Mouse (Mus musculus) lung, postnatal 36 days (tissue): ENCODE data around the gene Zswim1.
A peak's percentile ranks its signal among the peaks of the same experiment; 100 is the strongest.

Experiments used
- DNase-seq: peaks from one replicate; pipeline ENCODE4 v3.0.0; 2022; ENCODE audit warnings: mixed read lengths

Gene Zswim1

DNA sequence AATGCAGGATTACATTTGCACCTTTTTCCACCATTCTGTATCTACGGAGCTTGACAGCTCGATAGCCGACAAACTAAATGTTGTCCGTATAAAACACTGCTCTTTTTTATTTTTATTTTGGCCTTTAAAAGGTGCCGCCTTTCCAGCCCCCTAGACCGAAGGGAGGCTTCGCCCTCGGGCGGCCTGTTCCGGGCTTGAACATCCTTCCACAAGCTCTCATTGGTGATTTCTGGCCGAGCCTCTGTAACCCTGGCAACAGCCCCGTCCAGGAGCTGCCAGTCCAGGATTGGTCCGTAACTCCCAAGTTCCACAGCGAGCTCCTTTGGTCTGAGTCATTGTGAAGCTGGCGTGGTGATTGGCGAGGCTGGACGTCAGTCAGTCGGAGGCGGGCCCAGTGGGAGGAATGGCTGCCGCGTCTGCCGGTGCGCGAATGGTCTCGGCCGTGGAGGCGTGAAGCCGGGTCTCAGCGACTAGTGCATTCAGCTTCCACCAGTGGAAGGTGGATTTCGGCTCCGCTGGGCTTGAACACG is at the start of gene Zswim1:
Zswim1 (plus strand) TSS at position 51 of the 530 bp plus-strand sequence.
- peak; percentile 100 for DNase-seq

DNA sequence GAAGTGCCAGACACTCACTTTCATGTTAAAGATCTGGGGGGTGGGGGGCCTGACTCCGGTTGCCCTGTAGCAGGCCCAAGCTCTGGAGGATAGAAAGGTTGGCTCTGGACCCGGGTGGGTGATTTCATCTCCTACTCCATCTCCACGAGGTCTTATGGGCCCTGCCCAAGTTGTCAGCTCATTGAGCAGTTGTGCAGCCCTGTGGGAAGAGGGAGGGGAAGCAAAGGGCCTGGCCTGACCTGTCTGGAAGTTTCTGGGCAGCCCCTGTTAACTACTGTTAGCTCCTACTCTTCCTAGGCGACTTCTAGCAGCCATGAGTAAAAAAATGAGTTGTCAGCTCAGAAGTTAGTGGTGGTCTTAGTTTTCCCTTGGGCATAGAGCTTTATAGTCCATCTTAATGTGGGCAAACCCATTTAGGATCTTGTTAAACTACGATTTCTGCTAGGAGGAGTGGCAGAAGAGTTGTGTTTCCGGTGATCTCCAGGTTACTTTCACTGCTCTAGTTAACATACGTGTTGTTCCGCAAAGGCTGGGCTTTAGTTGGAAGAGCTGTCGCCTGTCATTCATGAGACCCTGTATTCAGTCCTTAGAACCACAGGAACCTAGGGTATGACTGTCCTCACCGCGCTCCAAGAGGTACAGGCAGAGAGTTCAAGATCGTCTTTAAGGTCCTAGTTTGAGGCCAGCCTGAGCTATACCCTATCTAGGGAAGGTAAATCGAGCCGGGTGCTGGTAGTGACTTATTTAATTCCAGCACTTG is 49.1 kb upstream of the Zswim1 start:
- DNase-seq = no peak

DNA sequence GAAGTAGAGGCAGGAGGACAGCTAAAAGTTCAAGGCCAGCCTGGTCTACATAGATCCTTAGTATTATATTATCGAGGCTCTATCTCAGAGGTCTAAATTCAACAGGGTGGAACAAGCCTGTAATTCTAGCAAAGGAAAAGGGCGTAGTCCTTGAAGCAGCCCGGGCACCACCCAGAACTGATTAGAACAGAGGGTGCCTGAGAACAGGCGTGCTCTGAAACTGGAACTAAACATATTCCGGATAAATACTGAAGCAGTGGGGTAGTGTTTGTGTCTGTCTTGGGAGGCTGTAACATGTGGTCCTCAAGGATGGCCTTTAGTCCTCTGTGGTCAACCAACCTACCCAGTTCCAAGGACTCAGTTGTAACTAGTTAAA is 48.5 kb upstream of the Zswim1 start:
- peak; percentile 54 for DNase-seq

DNA sequence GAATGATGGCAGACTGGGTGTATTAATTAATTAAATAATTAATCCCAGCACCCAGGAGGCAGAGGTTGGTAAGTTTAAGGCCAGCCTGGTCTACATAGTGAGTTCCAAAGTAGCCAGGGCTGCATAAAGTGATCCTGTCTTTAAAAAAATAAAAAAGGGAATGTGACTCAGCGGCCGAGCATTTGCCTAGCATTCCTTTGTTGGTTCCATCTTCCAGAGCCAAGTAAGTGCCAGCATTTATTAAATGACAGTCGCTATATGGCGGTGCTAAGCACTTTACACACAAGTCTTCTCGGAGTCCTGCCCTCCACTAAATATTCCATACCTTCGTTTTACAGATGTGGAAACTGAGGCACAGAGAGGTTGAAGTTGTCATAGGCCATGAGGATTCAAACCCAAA is 46.4 kb upstream of the Zswim1 start:
- no peak for DNase-seq

DNA sequence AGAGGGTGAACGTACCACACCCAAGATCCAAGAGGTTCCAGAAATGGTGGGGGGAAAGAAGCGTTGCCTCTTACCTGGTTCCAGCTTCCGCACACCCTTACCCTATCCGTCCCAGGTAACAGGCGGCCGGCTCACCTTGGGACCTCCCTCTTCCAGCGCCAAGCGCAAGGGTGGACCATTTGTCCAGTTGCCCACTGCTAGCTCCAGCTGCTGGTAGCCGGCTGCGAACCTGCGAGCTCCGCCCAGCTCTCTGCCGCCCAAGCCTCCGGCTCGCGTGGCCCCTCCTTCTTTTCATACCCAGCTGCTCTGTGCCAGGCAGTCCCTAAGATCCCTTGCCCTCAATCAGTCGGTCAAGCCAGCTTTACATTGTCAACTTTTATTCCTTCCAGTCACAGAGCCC is 45.7 kb upstream of the Zswim1 start:
- DNase-seq = no peak

DNA sequence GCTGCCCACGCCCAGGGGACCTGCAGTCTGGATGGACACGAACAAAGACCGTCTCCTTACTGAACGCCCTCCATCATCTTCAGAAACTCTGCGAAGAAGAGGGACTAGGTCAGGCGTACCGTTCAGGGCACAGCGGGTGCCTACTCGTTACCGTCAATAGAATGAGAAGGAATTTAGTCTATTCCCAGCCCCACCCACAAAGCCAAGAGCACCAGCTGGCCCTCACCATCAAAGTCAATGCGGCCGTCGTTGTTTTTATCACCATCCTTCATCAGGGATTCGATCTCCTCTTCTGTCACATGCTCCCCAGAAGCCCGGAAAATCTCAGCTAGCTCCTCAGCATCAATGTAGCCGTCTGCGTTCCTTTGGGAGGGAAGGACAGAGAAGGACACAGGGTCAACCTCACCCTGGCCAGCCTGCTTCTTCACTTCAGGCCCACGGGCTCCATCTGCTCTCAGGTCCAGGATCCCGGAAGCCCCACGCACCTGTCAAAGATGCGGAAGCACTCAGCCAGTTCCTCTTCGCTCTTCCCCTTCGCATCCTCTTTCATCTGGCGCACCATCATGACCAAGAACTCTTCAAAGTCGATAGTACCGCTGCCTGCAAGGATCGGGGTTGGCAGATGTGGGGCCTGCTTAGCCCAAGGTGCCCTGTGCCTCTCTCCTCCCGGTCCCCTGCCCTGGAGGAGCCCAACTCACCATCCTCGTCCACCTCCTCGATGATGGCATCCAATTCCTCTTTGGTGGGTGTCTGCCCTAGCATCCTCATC is 45.1 kb upstream of the Zswim1 start:
- no peak for DNase-seq

DNA sequence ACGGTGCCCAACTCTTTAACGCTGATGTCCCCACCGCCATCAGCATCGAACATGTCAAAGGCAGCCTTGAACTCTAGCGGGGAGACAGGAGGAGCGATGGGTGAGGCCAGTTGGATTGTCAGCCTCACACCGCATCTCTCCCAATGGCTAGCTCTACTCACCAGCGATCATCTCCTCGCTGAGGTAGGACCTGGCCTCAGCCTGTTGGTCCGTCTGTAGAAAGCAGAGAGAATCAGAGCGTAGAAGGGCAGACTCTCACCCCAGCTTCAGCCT is 44.5 kb upstream of the Zswim1 start:
- DNase-seq = no peak

DNA sequence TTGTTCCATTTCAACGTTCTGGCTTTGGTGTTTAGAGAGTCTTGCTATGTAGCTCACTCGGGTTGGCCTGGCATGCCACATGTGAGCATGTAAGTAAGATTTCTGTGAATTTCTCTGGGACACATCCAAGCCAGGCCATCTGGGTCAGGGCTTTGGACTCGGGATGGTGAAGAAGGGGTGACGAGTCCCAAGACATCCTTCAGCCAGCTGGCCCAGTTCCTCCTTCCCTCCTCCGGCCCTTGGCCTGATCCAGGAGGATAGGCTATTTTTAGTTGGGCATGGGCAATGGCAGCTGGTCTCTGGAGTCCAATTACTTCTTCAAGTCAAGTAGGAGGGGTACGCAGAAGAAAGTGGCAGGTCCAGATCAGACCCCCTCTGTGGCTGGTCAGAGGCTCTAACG is 43.7 kb upstream of the Zswim1 start:
- DNase-seq = no peak

DNA sequence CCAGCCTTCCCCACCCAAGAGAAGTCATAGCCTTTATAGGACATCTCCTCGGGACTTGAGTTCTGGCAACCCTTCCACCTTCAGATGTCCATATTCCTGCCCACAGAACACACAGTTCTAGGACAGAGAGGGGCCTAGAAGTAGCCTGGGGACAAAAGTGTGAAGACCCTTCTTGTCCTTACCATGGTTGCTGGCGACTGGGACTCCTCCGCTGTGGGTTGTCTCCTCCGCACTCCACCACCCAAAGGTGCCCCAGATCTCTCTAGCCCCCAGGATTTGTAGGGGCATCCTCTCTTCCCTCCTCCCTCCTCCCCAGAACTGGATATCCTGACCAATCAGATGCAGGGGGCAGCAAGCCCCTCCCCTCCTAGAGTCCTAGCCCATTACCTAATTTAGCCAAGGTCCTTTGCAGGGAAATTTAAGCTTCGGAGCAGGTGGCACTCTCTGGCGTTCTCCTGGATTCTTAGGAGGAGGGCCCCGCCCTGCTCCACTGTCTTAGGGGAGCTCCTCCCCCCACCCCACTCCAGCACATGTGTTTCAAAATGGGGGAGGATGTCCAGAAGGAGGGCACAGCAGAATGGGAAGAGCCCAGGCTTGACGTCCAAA is 42.9 kb upstream of the Zswim1 start, which contains the start of gene Tnnc2:
Tnnc2 (minus strand) TSS at position 487 of the 606 bp plus-strand sequence.
- no peak for DNase-seq

DNA sequence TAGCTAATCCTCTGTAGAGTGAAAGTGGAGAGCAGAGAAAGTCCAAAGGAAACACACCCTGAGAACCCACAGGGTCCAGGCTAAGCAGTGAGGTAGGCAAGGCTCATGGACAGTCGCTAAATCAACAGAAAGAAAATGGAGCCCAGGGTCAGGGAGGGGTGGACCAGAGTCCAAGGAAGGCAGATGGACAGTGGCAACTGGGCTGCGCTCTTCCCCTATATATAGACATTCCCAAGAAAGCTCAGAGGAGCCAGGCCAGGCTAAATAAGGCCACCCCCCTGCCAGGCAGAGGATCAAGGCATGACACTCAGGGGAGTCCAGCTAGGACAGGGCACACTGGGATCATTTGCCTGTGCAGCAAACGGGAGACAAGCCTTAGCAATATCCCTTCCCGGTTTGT is 40.6 kb upstream of the Zswim1 start:
- no peak for DNase-seq

DNA sequence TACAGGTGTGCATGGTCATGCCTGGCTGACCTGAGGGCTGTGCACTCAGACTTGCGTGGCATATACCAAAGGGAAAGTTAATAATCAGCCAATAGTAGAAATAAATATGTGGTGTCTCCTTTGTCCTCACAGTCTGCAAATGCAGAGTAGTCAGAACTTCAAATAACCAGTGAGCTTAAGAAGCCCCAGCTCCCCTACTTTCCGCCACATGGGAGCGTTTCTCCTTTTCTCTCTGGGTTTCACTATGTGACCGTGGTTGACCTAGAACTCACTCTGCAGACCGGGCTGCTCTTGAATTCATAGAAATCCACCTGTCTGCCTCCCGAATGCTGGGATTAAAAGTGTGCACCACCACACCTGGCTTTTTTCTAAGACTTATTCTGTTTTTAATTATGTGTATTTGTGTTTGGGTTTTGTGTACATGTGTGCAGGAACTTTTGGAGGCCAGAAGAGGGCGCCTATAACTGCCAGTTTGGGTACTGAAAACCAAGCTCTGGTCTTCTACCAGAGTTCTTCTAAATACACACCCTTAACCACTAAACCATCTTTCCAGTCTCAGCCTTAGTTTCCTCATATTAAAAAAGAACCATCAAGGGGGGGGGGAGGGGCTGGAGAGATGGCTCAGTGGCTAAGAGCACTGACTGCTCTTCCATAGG is 38.4 kb upstream of the Zswim1 start:
- DNase-seq = no peak

DNA sequence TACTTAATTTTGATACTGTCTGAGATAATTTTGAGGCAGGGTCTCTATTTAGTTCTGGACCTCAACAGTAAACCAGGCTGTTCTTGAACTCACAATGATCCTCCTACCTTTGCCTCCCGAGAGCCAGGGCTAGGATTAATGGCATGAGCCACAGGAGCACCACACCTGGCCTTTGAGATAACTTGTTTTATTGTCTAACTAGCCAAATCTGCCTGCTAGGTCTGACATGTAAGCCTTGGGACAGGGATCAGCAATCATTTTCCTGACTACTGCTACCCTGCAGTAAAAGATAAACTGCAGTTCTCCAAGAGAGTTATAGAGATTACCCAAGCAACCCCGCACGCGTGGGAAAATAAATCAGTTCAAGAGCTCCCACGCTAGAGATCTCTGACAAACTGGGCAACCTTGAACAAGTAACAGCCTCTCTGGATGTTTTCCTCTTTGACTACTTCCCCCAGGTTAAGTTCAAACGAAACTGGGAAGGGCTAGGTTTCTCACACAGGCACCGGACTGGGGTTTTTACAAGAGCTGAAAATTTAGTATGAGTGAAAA is 37.5 kb upstream of the Zswim1 start:
- DNase-seq = no peak

DNA sequence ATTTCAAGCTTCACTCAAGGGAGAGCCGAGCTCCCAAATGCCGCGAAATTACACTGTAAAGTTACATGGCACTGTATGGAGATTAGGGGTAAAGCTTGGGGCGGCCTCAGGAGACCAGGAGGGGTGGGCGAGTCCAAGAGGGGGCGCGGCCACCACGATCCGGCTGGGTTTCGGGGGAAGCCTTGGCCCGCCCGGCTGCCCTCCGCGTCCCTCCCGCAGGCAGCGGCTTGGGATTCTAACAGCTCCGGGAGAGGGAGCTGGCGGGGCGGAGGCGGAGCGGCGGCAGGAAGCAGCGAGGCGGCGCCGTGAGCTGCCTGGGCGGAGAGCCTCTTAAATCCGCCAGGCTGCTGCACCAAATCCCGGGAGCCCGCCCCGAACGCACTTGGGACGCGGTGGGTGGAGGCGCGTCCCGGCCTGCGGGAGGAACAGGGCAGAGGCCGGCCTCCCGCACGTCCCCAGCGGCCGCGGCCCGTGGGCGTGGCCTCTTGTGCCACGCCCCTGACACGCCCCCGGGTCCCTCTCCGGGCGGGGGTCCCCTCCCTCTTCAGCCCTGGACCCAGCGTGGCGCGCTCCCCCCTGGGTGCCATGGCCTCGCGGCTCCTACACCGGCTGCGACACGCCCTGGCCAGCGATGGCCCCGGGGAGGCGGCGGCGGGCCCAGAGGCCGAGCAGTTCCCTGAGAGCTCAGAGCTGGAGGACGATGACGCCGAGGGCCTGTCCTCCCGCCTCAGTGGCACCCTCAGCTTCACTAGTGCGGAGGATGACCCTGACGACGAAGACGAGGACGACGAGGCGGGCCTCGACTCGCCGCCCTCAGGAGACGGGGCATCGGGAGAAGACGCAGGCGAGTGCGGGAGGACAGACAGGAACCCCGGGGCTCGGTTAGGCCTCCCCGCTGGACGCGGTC is 36.8 kb upstream of the Zswim1 start, which contains the start of gene Snx21:
Snx21 (plus strand) TSS at position 343 of the 907 bp plus-strand sequence.
- DNase-seq = peak; percentile 96

DNA sequence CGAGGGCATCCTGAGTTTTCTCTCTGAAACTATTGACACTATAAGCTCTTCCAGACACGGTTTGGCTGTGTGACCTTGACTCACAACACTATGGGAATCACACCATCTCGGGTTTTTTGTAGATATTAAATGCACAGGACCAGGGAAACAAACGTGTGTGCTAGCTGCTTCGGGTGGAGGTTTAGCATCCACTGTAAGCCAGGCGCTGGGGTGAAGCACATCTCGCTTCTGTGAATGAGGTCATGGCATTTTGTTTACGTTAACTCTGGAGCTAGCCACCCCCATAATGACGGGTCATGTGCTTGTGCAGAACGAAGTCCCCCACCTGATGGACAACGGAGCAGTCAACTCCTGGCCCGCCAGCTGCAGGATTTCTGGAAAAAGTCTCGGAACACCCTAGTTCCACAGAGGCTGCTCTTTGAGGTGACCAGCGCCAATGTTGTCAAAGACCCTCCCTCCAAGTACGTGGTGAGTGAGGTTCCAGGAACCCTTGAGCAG is 36.0 kb upstream of the Zswim1 start:
- DNase-seq = peak; percentile 57

DNA sequence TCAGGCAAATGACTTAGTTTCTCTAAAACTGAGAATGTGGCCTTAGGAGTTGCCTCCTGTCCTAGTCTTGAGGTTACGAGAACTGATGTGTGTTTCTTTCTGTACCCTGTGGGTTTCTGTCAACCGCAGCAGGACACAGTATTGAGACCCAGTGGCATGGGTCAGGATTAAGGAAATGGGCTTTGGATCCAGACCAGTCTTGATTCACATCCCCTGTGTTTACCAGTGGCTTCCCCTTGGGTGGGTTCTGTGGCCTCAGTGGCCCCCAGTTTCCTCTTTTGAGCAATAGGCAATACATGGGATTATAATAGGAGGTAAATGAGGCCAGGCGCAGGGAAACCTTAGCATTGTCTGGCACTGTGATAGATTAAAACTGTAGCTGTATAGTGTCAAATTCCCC is 35.5 kb upstream of the Zswim1 start:
- peak; percentile 45 for DNase-seq

DNA sequence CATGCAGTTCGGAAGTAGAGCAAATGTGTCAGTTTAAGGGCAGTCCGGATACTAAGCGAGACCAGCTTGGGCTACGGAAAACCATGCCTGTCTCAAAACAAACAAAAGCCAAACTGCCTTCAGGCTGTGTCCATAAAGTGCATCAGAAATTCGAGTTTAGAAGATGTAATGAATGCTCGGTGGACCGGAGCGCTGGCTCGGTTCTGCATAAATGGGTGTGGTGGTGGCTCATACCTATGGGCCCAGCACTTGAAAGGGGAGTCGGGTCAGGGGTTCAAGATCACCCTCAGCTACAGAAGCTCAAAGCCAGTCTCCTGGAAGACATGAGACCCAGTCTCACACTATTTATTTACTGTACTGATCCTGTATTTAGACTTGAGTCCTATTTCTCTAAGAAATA is 34.7 kb upstream of the Zswim1 start:
- DNase-seq = no peak

DNA sequence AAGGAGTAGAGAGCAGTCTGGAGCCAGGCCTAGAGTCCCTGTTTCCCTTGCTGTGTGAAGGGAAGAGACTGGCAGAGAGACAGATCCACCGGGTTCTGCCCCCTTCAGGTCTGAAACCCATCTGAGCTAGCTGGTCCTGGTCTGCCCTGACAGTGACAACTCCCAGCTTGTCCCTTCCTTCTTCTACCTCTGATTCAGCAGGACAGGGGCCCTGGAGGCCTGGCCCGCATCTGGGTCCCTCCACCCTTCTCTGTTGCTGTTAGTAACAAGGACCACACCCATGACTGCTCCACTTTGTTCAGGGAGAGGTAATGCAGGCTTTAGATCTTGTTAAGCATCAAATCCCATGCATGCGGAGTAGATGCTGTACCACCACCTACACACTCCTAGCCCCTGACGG is 34.1 kb upstream of the Zswim1 start:
- no peak for DNase-seq

DNA sequence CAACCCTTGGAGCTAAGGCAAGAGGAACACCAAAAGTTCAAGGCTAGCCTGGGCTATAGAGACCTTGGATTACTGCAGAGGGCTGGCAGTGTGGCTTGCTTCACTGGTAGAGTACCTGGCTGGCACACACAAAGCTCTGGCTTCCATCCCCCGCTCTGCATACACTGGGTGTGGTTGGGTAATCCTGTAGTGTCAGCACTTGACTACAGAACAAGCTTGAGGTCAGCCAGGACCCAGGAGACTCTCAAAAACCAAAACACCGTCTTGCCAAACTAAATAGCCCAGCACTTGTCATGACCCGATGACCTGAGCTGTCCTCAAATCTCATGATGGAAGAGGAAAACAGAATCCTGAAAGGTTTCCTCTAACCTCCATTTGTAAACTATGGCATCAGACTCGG is 32.0 kb upstream of the Zswim1 start:
- peak; percentile 87 for DNase-seq

DNA sequence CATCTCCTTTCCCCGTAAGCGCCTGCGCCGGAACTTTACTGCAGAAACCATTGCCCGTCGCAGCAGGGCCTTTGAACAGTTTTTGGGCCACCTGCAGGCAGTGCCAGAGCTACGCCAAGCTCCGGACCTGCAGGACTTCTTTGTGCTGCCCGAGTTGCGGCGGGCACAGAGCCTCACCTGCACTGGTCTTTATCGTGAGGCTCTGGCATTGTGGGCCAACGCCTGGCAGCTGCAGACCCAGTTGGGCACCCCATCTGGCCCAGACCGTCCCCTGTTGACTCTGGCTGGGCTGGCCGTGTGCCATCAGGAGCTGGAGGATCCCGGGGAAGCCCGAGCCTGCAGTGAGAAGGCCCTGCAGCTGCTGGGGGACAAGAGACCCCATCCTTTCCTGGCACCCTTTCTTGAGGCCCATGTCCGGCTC is 30.6 kb upstream of the Zswim1 start:
- DNase-seq = no peak

DNA sequence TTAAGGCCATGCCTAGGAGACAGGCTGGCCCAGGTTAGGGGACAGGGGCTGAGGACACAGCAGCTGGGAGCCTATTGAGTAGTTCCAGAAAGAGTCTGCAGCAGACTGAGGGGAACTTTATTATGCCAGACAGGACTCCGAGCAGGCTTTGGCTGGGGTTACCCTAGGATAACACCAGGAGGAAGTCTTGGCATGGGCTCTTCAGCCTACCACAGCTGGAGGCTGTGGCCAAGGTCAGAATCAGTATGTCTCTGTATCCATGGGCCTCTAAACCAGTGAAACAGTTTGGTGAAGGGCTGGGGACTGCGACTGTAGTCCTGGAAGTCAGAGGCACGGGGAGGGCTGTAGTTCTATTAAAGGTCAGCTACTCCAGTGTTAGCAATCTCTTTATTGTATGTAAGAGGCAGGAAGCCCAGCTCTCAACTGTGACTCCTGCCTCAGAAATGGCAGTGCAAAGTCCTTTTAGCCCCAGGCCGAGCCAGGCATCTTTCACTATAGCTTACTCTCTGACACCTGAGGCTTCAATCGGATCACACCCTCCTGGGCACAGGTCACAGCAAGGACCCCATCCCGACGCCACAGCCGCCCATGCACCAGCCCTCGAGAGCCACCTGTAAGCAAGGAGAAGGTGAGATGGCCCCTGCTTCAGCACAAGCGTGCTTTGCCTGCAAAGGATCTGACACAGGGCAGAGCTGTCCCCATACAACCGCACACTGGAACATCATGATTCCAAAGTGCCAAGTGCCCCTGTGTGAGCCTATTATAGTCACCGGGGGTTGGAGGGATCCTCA is 29.9 kb upstream of the Zswim1 start:
- no peak for DNase-seq

DNA sequence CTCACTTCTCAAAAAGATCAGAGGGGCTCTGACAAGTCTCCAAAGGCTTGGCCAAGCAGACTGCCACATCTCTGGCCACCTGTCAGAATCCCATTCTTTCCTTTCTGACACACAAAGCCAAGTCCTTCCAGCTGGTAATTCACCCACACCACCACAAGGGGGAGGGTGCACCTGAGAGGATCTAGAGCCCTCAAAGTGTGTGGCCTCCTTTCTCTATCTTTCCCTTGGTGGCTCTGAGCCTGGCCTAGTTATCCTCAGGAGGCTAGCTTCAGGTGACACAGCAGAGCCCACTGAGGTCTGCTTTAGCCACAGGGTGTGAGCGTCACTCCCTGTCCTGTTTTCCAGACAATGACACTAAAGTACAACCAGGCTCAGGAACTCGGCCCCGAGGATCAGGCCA is 29.2 kb upstream of the Zswim1 start:
- peak; percentile 79 for DNase-seq
